Mouse (Mus musculus) small intestine, adult 2 months (tissue): ENCODE results near the gene Tmem209. TPM values are rescaled to one million over a fixed set of nuclear protein-coding genes. Genes with fewer than 3 reads are reported as not detected.
A peak's percentile ranks its signal among the peaks of the same experiment; 100 is the strongest.

ENCODE experiments used
- H3K27ac ChIP-seq: fragments of 200-500 bp; 2 replicates; pipeline ENCODE4 v1.5.1; 2012; ENCODE audit warnings: low read depth, low read length, control low read depth, inconsistent platforms; ENCODE audit not compliant: insufficient read depth
- H3K27me3 ChIP-seq: fragments of 200-500 bp; 2 replicates; pipeline ENCODE4 v1.6.1; 2012; ENCODE audit warnings: mild to moderate bottlenecking, moderate library complexity, low read length, inconsistent platforms; ENCODE audit not compliant: control insufficient read depth, insufficient read depth
- H3K36me3 ChIP-seq: fragments of 200-500 bp; 2 replicates; pipeline ENCODE4 v1.6.1; 2012; ENCODE audit warnings: mild to moderate bottlenecking, low read length, control low read depth, inconsistent platforms; ENCODE audit not compliant: control insufficient read depth, insufficient read depth
- H3K4me1 ChIP-seq: fragments of 200-500 bp; 2 replicates; pipeline ENCODE4 v1.6.1; 2012; ENCODE audit warnings: low read length, inconsistent platforms, mixed read lengths; ENCODE audit not compliant: control insufficient read depth, insufficient read depth, insufficient read length
- H3K4me3 ChIP-seq: fragments of 200-500 bp; 2 replicates; pipeline ENCODE4 v1.5.1; 2012; ENCODE audit warnings: low read depth, mild to moderate bottlenecking, control low read depth, inconsistent platforms, low read length, moderate library complexity
- CTCF ChIP-seq: fragments of 200-500 bp; IDR thresholded peaks from 2 replicates; pipeline ENCODE4 v1.5.1; 2012; ENCODE audit warnings: low read depth, mild to moderate bottlenecking, control low read depth, inconsistent platforms, low read length, moderate library complexity, mixed read lengths; ENCODE audit not compliant: insufficient replicate concordance, insufficient read length; ENCODE audit errors: extremely low read depth
- POLR2A ChIP-seq: fragments of 200-500 bp; IDR thresholded peaks from 2 replicates; pipeline ENCODE4 v1.6.1; 2012; ENCODE audit warnings: low read depth, mild to moderate bottlenecking, control low read depth, inconsistent platforms, low read length, moderate library complexity
- WGBS: fragments of 180-500 bp; shearing (Covaris S2); methylation state at CpG from one replicate; pipeline ENCODE4 v1.1.7; 2018; 5-methylcytosine and 5-hydroxymethylcytosine counted together
- polyA plus RNA-seq: library from polyadenylated mRNA; depleted of rRNA; stranded (reverse); fragments of >200 nt; gene quantifications from 2 replicates; pipeline ENCODE4 v1.2.3, GENCODE M21; 2012; rRNA removed

Gene Tmem209
- 7.3 and 11.4 TPM in 2 replicates for polyA plus RNA-seq

DNA sequence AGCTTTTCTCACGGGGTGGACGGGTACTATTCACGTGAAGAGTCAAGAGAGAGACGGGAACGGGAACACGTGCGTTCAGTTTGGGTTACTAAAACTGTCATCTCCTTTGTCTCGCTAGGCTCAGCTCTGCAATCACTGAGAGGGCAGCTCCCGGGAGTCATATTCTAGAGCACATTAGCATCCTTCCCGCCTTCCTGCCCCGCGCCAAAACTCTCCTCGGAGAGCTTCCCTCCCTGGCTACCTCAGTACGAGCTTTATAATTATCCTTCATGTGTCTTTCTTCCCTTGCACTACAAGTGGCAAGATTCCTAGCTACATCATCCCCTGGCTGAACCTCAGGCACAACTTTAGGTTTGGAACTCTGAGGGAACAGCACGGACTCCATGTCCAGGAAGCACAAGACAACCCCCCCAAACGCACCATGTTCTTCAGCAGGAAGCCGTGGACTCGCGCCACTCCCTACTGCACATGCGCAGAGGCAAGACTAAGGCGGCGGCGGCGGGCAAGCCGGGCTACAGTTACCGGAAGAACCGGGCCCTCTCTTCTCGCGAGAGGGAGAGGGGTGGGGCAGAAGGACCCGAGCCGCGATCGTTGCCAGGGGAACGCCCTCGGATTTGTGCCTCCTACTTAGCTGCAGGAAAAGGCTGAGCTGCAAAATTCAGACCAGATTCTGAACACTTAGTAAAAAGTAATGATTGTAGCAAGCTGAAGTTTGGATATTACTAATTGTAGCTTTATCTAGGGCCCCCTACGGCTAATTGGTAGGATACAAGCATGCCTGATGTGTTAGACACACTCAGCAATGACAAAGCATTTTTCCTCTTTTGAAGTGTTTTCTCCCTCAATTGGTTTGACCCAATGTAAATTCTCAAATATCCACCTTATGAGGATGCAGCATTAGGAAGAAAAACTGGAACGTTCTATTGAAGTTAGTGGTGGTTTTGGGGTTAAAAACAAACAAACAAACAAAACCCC lies at the start of gene Tmem209, which contains the start of gene Ssmem1:
Gene Tmem209 (minus strand): TSS at position 519 of the 975 bp plus-strand sequence.
Gene Ssmem1 (plus strand): TSS at position 585 of the 975 bp plus-strand sequence.
- under 1% methylated on average over 37 of the region's 37 CpGs for WGBS

DNA sequence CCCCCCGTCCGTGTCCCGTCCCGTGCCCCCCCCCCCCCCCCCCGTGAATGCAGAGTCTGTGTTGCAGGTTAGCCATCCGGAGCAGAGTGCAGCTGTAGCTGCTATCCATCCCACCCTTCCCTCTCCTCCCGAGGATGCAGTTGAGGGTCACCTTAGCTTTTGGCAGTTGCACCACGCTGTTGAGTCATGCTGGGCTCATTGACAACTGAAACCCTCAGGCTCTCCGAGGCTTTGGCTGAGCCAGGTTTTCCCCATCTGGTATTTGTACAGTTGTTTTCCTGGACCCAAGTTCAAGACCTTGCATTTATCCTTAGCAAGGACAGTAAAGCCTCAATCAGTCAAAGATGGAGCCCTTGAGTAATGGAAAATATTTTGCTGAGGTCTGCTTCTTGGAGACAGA lies 46.5 kb upstream of the Tmem209 start:
- no peaks in the 10 kb centered on the region for H3K27me3 ChIP-seq

More for the DNA sequence above, at the start of gene Tmem209, which contains the start of gene Ssmem1:
- peak within 1 kb of the TSS; percentile 85 for H3K4me3 ChIP-seq
- H3K4me1 ChIP-seq: peaks cover 3% of the 10 kb centered on the region; the same call in 1 of the 2 replicates
- H3K27ac ChIP-seq: peak within 1 kb of the TSS; percentile 69
- TF ChIP-seq CTCF (no peak), POLR2A (peak; percentile 92)
- peaks cover 12% of the 10 kb centered on the region for H3K36me3 ChIP-seq
- H3K27me3 ChIP-seq: no peaks in the 10 kb centered on the region

DNA sequence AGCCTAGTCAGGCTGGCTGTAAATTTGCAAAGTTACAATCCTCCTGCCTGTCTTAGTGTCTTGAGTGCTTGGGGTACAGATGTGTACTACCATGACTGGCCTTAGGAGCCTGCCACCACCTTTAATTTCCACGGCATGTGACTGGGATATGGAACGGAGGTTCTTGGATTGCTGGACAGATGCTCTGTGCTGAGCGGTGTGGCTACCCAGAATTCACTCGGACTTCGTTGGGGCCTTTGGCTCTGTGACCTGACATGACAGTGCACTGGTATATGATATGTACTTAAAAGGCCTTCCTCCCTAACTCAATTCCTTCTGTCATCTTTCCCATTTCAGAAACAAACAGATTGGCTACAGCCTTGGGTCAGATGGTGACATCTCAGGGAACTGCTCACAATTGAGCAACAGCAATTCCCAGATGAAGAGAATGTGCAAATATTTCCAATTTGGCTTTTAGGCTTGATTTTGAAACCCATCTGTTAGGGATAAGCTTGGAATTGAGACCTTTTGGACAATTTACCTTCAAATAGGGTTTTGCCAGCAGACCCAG lies 45.1 kb upstream of the Tmem209 start:
- TF ChIP-seq CTCF (no peak), POLR2A (no peak)
- no peak overlapping the region for H3K4me3 ChIP-seq
- no peaks in the 10 kb centered on the region for H3K27me3 ChIP-seq
- no peaks in the 10 kb centered on the region for H3K36me3 ChIP-seq
- H3K27ac ChIP-seq: no peak overlapping the region
- 96% methylated on average over 5 of the region's 5 CpGs for WGBS
- H3K4me1 ChIP-seq: no peaks in the 10 kb centered on the region

More for the DNA sequence above, 46.5 kb upstream of the Tmem209 start:
- no peaks in the 10 kb centered on the region for H3K36me3 ChIP-seq
- 61% methylated on average over 5 of the region's 9 CpGs for WGBS
- no peak overlapping the region for H3K4me3 ChIP-seq
- no peaks in the 10 kb centered on the region for H3K4me1 ChIP-seq
- TF ChIP-seq POLR2A: no peak
- TF ChIP-seq CTCF: no peak
- no peak overlapping the region for H3K27ac ChIP-seq

DNA sequence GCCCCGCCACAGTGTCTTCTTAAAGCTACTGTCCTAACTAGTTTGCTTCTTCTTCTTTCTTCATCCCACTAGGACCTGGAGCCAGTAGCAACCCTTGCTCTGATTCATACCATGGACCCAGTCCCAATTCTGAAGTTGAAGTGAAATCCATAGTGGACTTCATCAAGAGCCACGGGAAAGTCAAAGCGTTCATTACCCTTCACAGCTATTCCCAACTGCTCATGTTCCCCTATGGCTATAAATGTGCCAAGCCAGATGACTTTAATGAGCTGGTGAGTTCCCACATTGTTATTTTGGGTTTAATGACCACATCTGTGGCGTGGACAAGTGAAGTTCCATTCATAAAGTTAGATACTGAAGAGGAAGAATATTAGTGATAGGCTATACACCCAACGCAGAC lies 44.5 kb upstream of the Tmem209 start:
- H3K27me3 ChIP-seq: no peaks in the 10 kb centered on the region
- TF ChIP-seq CTCF (no peak), POLR2A (no peak)
- no peaks in the 10 kb centered on the region for H3K4me1 ChIP-seq
- 83% methylated on average over 5 of the region's 5 CpGs for WGBS
- H3K36me3 ChIP-seq: no peaks in the 10 kb centered on the region
- H3K27ac ChIP-seq: no peak overlapping the region
- H3K4me3 ChIP-seq: no peak overlapping the region

DNA sequence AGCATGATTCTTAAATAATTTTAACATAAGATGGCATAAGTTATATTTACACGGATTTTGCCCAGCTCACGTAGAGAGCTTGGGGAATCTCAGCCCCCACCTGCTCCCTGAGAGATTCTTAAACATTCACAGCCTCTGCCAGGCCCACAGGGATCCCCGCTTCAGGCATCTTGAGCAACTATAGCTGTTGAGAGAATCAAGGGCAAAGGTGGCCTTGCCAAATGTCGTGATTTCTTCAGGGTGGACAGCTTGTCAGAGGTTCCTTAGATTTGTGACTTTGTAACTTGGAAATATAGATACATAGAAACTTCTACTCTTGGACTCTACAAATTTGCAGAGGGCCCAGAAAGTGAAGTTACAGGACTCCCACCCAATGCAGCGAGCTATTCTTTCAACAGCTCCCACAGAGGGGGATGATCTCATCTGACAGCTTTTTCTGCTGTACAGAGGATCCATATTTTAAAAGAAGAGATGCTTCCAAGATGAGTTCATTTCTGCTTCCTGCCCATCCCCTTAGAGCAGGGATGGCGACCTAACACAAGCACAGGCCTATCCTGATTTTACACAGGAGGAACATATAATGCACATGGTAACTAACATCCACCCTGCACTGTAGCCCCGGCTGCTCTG lies 43.9 kb upstream of the Tmem209 start:
- Histone ChIP-seq H3K27ac (no peak overlapping the region), H3K4me3 (no peak overlapping the region), H3K27me3 (no peaks in the 10 kb centered on the region), H3K4me1 (no peaks in the 10 kb centered on the region), H3K36me3 (no peaks in the 10 kb centered on the region)
- WGBS: 84% methylated on average over 7 of the region's 7 CpGs
- TF ChIP-seq POLR2A (no peak), CTCF (no peak)

DNA sequence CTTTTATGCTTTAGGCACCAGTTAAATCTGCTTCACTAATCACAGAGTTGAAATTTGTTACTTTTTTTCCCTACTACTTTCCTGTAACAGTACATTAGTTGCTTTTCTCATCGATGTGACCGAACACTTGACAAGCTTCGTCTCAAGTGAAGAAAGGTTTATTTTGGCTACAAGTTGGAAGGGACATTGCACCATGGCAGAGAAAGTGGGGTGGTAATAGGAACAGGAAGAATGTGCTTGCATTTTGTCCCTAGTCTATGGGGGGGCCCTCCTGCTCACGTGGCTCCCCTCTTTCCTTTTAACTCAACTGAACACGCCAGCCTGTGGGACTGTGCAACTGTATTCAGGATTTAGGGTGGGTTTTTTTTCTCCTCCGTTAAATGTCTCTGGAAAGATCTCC lies 43.0 kb upstream of the Tmem209 start:
- TF ChIP-seq CTCF (no peak), POLR2A (no peak)
- Histone ChIP-seq H3K27me3 (no peaks in the 10 kb centered on the region), H3K36me3 (no peaks in the 10 kb centered on the region), H3K27ac (no peak overlapping the region), H3K4me1 (no peaks in the 10 kb centered on the region), H3K4me3 (no peak overlapping the region)
- 63% methylated on average over 6 of the region's 6 CpGs for WGBS
